Mouse (Mus musculus) myocyte (in vitro differentiated cells): ENCODE results near the gene Scamp3. TPM values are rescaled to one million over a fixed set of nuclear protein-coding genes. Genes with fewer than 3 reads are reported as not detected.

Source experiments
- H3K27me3 ChIP-seq: one replicate; pipeline ENCODE4 v1.6.1; 2011; ENCODE audit not compliant: control insufficient read depth, insufficient read depth, insufficient read length
- H3K36me3 ChIP-seq: one replicate; pipeline ENCODE4 v1.6.1; 2011; ENCODE audit not compliant: control insufficient read depth, insufficient read depth
- H3K4me2 ChIP-seq: one replicate; pipeline ENCODE4 v1.6.1; 2011; ENCODE audit warnings: low read depth, control low read depth
- H3K4me3 ChIP-seq: one replicate; pipeline ENCODE4 v1.5.1; 2011; ENCODE audit warnings: mild to moderate bottlenecking, control low read depth, moderate library complexity
- H3K79me2 ChIP-seq: one replicate; pipeline ENCODE4 v1.6.1; 2011; ENCODE audit not compliant: control insufficient read depth, insufficient read depth
- H3ac ChIP-seq: one replicate; pipeline ENCODE4 v1.6.1; 2011; ENCODE audit not compliant: control insufficient read depth, insufficient read length
- CEBPB ChIP-seq: IDR thresholded peaks from 2 replicates; pipeline ENCODE4 v1.6.1; 2011; ENCODE audit warnings: mild to moderate bottlenecking, moderate library complexity; ENCODE audit not compliant: poor library complexity, insufficient read depth, severe bottlenecking
- E2F4 ChIP-seq: IDR thresholded peaks from one replicate; pipeline ENCODE4 v1.6.1; 2011; ENCODE audit warnings: mild to moderate bottlenecking, control low read depth, moderate library complexity; ENCODE audit not compliant: insufficient read depth
- MAX ChIP-seq: IDR thresholded peaks from one replicate; pipeline ENCODE4 v1.6.1; 2011; ENCODE audit warnings: low read depth, mild to moderate bottlenecking, control low read depth
- MYOD1 ChIP-seq, 3 experiments: IDR thresholded peaks; one replicate each; pipeline ENCODE4 v1.6.1; 2011; ENCODE audit warnings: control low read depth in 2 of 3, low read depth in 2 of 3, mild to moderate bottlenecking in 2 of 3, moderate library complexity in 1 of 3; ENCODE audit not compliant: insufficient read length in 2 of 3, control insufficient read depth in 1 of 3
- MYOG ChIP-seq, 3 experiments: IDR thresholded peaks; one replicate each; pipeline ENCODE4 v1.6.1; 2011; ENCODE audit warnings: control low read depth in 2 of 3, low read depth in 2 of 3, mild to moderate bottlenecking in 2 of 3; ENCODE audit not compliant: insufficient read length in 2 of 3, control insufficient read depth in 1 of 3, insufficient read depth in 1 of 3
- POLR2A ChIP-seq: IDR thresholded peaks from one replicate; pipeline ENCODE4 v1.6.1; 2011; ENCODE audit warnings: low read depth, mild to moderate bottlenecking, control low read depth, moderate library complexity; ENCODE audit not compliant: insufficient read length
- POLR2AphosphoS2 ChIP-seq: IDR thresholded peaks from one replicate; pipeline ENCODE4 v1.6.1; 2011; ENCODE audit warnings: low read depth, control low read depth; ENCODE audit not compliant: insufficient read length
- REST ChIP-seq: IDR thresholded peaks from one replicate; pipeline ENCODE4 v1.6.1; 2011; ENCODE audit warnings: mild to moderate bottlenecking, control low read depth, moderate library complexity; ENCODE audit not compliant: insufficient read depth, insufficient read length
- SRF ChIP-seq: IDR thresholded peaks from one replicate; pipeline ENCODE4 v1.6.1; 2011; ENCODE audit warnings: low read depth; ENCODE audit not compliant: control insufficient read depth, insufficient read length
- TCF12 ChIP-seq: IDR thresholded peaks from one replicate; pipeline ENCODE4 v1.6.1; 2011; ENCODE audit warnings: mild to moderate bottlenecking, control low read depth; ENCODE audit not compliant: poor library complexity, insufficient read depth, severe bottlenecking
- TCF3 ChIP-seq: IDR thresholded peaks from one replicate; pipeline ENCODE4 v1.6.1; 2011; ENCODE audit warnings: low read depth, control low read depth; ENCODE audit not compliant: insufficient read length
- USF1 ChIP-seq: IDR thresholded peaks from one replicate; pipeline ENCODE4 v1.6.1; 2011; ENCODE audit warnings: low read depth, mild to moderate bottlenecking, control low read depth, moderate library complexity
- polyA plus RNA-seq: library from polyadenylated mRNA; unstranded; fragments of >200 nt; fragmentation: generic; extraction: Trizol; gene quantifications from one replicate; pipeline ENCODE4 v1.2.1, GENCODE M21; 2012; ENCODE audit warnings: missing spikeins

The Scamp3 gene
- polyA plus RNA-seq, 1 experiment = 127 TPM

DNA sequence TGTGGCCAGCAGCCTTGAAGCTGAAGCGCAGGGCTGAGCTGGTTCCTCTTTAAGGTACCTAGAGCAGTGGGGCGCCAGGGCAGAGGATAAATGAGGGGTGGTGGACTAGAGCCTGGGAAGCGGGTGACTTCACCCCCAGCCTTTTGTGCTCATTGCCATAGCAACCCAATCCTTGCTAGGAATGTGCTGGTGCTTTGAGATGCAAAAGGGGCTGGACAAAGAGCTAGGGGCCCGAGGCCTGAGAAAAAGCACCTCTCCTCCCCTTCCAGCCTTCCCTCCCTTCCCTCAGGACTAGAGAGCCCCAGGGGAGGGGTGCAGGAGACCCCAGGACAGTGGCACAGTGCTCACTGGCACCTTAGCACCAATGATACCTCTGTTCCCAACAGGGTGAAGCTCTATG is 48.6 kb downstream of the Scamp3 start:
- Histone ChIP-seq H3K79me2 (no peaks in the 10 kb centered on the region), H3K36me3 (no peaks in the 10 kb centered on the region), H3K27me3 (no peaks in the 10 kb centered on the region), H3ac (no peak overlapping the region), H3K4me3 (no peak overlapping the region), H3K4me2 (no peak overlapping the region)
- TF ChIP-seq MYOD1 (IDR thresholded peaks at IDR 0.05; ENCODE audit: control insufficient read depth in 1 of 3, insufficient read length in 2 of 3, low read depth in 2 of 3) (no peak), MYOG (IDR thresholded peaks at IDR 0.05; ENCODE audit: control insufficient read depth in 1 of 3, insufficient read depth in 1 of 3, insufficient read length in 2 of 3, low read depth in 2 of 3) (no peak), TCF3 (no peak), E2F4 (no peak), REST (no peak), TCF12 (no peak), SRF (no peak), POLR2A (no peak), CEBPB (no peak), USF1 (no peak), POLR2AphosphoS2 (no peak), MAX (no peak)

DNA sequence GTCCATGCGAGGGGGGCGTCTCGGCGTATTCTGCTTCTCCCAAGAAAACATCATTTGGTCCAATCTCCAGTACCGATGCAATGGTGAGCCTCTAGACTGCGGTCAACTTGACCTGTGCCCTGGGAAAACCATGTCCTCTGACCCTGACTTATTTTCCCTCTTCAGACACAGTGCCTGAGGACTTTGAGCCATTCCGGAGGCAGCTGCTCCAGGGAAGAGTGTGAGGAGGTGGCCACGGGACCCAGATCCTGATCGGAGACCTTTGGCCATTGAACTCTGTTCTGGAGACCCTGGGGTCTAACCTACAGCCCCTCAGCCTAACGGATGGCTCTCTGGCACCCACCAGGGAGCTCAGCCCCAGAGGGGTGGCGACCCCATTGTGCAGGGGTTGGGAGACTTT is 49.1 kb downstream of the Scamp3 start:
- no peak for TF ChIP-seq MYOD1 (IDR thresholded peaks at IDR 0.05; ENCODE audit: control insufficient read depth in 1 of 3, insufficient read length in 2 of 3, low read depth in 2 of 3)
- no peak for TF ChIP-seq REST
- no peak for TF ChIP-seq MYOG (IDR thresholded peaks at IDR 0.05; ENCODE audit: control insufficient read depth in 1 of 3, insufficient read depth in 1 of 3, insufficient read length in 2 of 3, low read depth in 2 of 3)
- no peak for TF ChIP-seq CEBPB
- TF ChIP-seq SRF = no peak
- no peak for TF ChIP-seq TCF12
- no peak for TF ChIP-seq POLR2A
- no peak for TF ChIP-seq MAX
- TF ChIP-seq TCF3 = no peak
- no peak for TF ChIP-seq POLR2AphosphoS2
- Histone ChIP-seq H3K36me3 (no peaks in the 10 kb centered on the region), H3K79me2 (no peaks in the 10 kb centered on the region), H3K4me2 (no peak overlapping the region), H3K4me3 (no peak overlapping the region), H3K27me3 (no peaks in the 10 kb centered on the region), H3ac (no peak overlapping the region)

DNA sequence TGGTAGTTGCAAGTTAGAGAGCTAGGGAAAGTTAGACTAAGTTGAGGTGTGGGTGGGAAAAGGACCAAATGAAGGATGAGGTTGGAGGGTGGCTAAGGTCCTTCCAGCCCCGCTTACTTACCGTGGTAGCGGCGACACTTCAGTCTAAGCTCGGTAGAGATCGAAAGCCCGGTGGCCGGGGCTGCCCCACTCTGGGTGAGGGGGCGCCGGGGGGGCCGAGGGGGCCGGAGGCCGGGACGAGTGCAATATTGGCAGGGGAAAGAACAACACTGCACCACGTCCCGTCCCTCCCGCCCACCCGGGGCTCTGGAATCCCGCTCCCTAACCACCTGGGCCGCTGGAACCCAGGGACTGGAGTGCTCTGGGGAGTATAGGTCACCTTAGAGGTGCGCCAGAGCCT is 49.6 kb downstream of the Scamp3 start, which contains the start of gene Mtx1:
TSS of gene Mtx1 (minus strand) at position 189 of the 400 bp plus-strand sequence.
- no peaks in the 10 kb centered on the region for H3K27me3 ChIP-seq
- peak within 1 kb of the TSS; percentile 70 for H3K4me2 ChIP-seq
- TF ChIP-seq E2F4 (no peak), MAX (no peak), MYOD1 (IDR thresholded peaks at IDR 0.05; ENCODE audit: control insufficient read depth in 1 of 3, insufficient read length in 2 of 3, low read depth in 2 of 3) (no peak), MYOG (IDR thresholded peaks at IDR 0.05; ENCODE audit: control insufficient read depth in 1 of 3, insufficient read depth in 1 of 3, insufficient read length in 2 of 3, low read depth in 2 of 3) (no peak), SRF (no peak), POLR2AphosphoS2 (no peak), REST (no peak), POLR2A (no peak), USF1 (no peak), TCF12 (no peak), CEBPB (no peak), TCF3 (no peak)
- H3K4me3 ChIP-seq = peak within 1 kb of the TSS; percentile 22
- H3K79me2 ChIP-seq = no peaks in the 10 kb centered on the region
- H3ac ChIP-seq = no peak within 1 kb of the TSS
- no peaks in the 10 kb centered on the region for H3K36me3 ChIP-seq

DNA sequence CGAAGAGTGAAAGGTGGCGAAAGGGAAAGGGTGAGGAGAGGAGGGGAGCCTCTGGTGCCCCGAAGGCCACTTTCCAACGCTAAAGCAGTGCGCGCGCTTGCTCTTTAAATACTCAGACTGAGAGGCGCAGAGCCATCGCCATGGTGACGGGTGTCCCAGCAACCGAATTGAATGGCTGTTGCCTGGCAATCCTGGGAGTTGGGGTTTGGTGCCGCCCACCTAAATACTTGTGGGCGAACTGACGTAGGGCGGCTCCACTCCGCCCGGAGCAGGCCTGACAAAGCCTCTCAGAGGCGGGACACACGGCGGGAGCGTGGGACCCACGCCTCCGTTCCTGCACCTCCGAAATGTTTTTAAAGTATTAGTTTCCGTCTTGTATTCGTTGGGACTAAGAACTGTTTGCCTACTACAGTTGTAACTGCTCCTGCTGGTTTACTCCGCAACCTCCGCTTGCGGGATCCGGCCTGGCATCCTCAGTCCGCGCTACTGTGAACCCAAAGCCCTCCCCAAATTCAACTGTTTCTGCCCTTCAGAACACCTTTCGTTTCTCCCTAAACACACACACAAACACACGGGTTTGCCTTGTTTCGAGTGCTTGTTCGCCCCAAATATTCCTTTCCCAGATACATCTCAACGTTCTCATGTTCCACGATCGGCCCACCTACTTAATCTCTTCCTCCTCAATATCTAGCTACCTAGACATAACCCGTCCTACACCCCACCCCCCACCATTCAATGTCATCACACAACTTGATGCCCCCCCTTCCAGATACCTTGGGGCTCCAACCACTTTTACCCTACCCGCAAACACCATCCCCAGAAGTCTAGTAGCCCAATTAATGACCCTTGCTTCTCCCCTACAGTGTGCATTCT is 50.3 kb downstream of the Scamp3 start:
- no peaks in the 10 kb centered on the region for H3K79me2 ChIP-seq
- H3K36me3 ChIP-seq = no peaks in the 10 kb centered on the region
- peak overlapping the region; percentile 70 for H3K4me2 ChIP-seq
- no peak overlapping the region for H3ac ChIP-seq
- H3K27me3 ChIP-seq = no peaks in the 10 kb centered on the region
- TF ChIP-seq REST (no peak), MYOD1 (IDR thresholded peaks at IDR 0.05; ENCODE audit: control insufficient read depth in 1 of 3, insufficient read length in 2 of 3, low read depth in 2 of 3) (no peak), MAX (no peak), E2F4 (no peak), TCF3 (no peak)
- H3K4me3 ChIP-seq = peak overlapping the region; percentile 22

DNA sequence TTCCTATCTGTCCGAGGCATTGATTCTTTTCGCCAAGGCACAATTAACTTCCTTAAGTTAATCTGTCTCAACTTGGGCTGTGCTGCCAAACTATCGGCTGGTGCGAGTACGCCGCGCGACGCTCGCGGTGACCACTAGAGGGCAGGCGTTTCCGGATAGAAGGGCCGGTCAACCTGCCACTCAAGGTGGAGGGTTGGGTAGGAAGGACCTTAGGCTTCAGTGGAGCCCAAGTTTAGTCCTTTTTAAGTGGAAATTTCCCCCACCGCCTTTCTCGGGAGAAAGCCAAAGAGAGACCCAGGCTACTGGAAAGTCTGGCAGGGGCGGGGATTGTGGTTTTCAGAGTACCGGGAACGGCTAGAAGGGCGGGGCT is 50.9 kb downstream of the Scamp3 start:
- no peaks in the 10 kb centered on the region for H3K27me3 ChIP-seq
- TF ChIP-seq CEBPB (no peak), USF1 (no peak), REST (no peak), E2F4 (no peak), TCF3 (no peak), SRF (no peak), TCF12 (no peak), POLR2AphosphoS2 (no peak), MYOG (IDR thresholded peaks at IDR 0.05; ENCODE audit: control insufficient read depth in 1 of 3, insufficient read depth in 1 of 3, insufficient read length in 2 of 3, low read depth in 2 of 3) (no peak), POLR2A (no peak), MAX (no peak), MYOD1 (IDR thresholded peaks at IDR 0.05; ENCODE audit: control insufficient read depth in 1 of 3, insufficient read length in 2 of 3, low read depth in 2 of 3) (no peak)

More for the DNA sequence above, 50.9 kb downstream of the Scamp3 start:
- no peak overlapping the region for H3ac ChIP-seq
- H3K36me3 ChIP-seq = no peaks in the 10 kb centered on the region
- H3K4me3 ChIP-seq = peak overlapping the region; percentile 22
- no peaks in the 10 kb centered on the region for H3K79me2 ChIP-seq
- peak overlapping the region; percentile 70 for H3K4me2 ChIP-seq
